Mouse (Mus musculus) gastrocnemius, adult 2 months (tissue): Measurements from ENCODE around the gene Dclk1. TPM values are rescaled to one million over a fixed set of nuclear protein-coding genes. Genes with fewer than 3 reads are reported as not detected.

Experiments used
- DNase-seq: peaks from one replicate; pipeline ENCODE4 v3.0.0; 2022
- H3K27ac ChIP-seq: fragments of 200-600 bp; 2 replicates; pipeline ENCODE4 v1.8.1; 2022; ENCODE audit warnings: mild to moderate bottlenecking
- H3K4me3 ChIP-seq: fragments of 200-600 bp; 2 replicates; pipeline ENCODE4 v1.8.1; 2022; ENCODE audit warnings: mild to moderate bottlenecking, moderate library complexity
- CTCF ChIP-seq: fragments of 200-600 bp; IDR thresholded peaks from 2 replicates; pipeline ENCODE4 v1.8.1; 2022; ENCODE audit warnings: antibody characterized with exemption, mild to moderate bottlenecking, moderate library complexity
- intact Hi-C: fragments of 180-260 bp; cut with DNase I; formaldehyde crosslinking; loops from one replicate; pipeline ENCODE4 v1.15.1; 2025
- total RNA-seq, 2 experiments: library from RNA; stranded (reverse); gene quantifications; 2 replicates each; pipeline ENCODE4 v1.2.3; 2021

Gene Dclk1
- total RNA-seq, 2 experiments from 2014 or later = 1.5 to 3.5 TPM

- Histone ChIP-seq H3K27ac (no peak overlapping the region), H3K4me3 (no peak overlapping the region)
- DNase-seq = peak; percentile 38
- no peak for TF ChIP-seq CTCF
- intact Hi-C loops = loop anchor here (10.0 kb wide), 1 partner anchor 108 kb away; the partner anchor contains the start of gene Dclk1
These were observed 110.4 kb downstream of the Dclk1 start for GRCm38 (mm10) chr3:55352529-55352928.

- Histone ChIP-seq H3K27ac (no peak overlapping the region), H3K4me3 (no peak overlapping the region)
- no peak for DNase-seq
- no peak for TF ChIP-seq CTCF
- intact Hi-C loops = loop anchor here (10.0 kb wide), 1 partner anchor 108 kb away; the partner anchor contains the start of gene Dclk1
These were observed 111.0 kb downstream of the Dclk1 start for GRCm38 (mm10) chr3:55353169-55353568.

DNA sequence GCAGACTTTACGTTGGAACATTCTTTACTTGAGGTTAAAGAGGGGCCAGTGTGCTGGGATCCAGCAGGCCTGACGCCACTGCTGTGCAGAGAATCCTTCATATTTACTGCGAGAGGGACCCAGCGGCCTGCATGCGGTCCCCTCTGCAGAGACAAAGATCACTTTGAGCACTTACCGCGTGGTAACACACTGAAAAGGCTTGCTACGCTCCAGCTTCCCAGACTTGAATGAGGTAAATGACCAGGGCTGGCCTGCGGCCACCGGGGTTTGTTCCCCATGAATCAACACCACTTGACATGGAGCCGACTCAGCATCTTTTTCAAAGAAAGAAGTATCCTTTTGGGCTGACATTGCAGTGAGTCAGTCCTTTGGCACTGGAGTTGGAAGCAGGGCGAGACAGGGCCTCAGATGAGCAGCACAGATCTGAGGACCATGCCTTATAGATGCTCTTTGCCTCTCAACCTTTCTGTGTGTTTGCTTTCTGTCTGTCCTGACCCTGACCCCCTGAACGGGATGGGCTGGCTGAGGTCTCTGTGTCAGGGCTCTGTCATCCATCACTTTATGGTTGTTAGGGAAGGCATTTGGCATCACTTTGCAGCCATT is 111.8 kb downstream of the Dclk1 start:
- intact Hi-C loops = loop anchor here (1.0 to 10.0 kb wide), 2 partner anchors 109 to 201 kb away; partner anchors contain the start of gene Dclk1
- DNase-seq = peak; percentile 64
- H3K27ac ChIP-seq = peak overlapping the region; percentile 1; the same call in 1 of the 2 replicates
- TF ChIP-seq CTCF = no peak
- no peak overlapping the region for H3K4me3 ChIP-seq

DNA sequence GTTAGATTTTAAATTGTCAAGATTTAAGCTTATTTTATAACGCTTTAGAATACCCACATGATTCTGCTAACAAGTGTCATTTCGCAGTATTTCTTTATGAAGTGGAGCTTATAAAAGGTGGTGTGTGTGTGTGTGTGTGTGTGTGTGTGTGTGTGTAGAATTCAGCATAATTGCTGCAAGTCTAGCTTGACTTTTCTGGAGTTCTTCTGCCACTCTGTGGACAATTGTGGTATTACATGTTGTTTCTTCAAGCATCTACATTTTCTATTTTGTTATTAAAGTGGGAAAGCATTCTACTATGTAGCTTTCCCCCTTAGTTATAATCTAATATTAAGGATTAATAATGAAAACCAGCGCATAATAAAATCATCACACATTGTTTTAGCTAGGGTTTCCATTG is 112.6 kb downstream of the Dclk1 start:
- Histone ChIP-seq H3K27ac (no peak overlapping the region), H3K4me3 (no peak overlapping the region)
- peak; percentile 64 for TF ChIP-seq CTCF
- no peak for DNase-seq
- intact Hi-C loops = loop anchor here (1.0 to 10.0 kb wide), 2 partner anchors 110 to 201 kb away; partner anchors contain the start of gene Dclk1

DNA sequence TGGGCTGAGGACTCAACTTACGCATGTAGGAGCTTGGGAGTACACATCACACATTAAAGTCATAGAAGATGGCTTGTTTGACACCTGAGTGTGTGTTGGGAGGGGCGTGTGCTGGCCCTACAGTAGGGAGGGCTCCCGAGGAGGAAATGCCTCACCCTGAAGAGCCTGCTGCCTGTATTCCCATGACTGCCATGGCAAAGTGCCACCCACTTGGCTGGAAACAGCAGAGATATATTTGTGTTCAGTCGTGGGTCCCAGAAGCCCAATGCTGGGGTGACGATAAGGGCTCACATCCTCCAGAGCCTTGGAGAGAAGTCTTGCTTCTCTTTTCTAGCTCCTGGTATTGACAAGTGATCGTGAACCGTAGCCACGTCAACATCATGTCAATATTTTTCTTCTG is 116.3 kb downstream of the Dclk1 start:
- no peak for TF ChIP-seq CTCF
- Histone ChIP-seq H3K27ac (no peak overlapping the region), H3K4me3 (no peak overlapping the region)
- DNase-seq = no peak
- intact Hi-C loops = loop anchor here (10.0 kb wide), 1 partner anchor 114 kb away; the partner anchor contains the start of gene Dclk1

DNA sequence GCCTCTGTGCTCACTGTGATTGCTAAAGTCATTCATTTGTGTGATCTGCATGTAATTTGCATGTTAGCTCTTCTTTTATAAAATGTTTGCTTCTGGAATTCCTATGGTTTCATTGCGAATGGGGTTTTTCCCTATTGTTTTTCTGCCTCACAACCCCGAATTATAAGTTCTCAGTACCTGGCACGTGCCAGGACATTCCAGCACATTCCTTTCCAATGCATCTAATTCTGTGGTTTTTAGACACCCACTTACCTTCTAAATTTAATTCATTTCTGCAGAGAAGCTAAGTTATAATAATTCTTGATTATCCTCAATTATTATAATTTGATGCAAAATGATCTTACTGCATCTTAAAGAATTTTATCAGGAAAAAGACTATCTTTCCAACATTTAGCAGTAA is 118.7 kb downstream of the Dclk1 start:
- intact Hi-C loops = no loop called here
- DNase-seq = no peak
- Histone ChIP-seq H3K4me3 (no peak overlapping the region), H3K27ac (no peak overlapping the region)
- no peak for TF ChIP-seq CTCF

- intact Hi-C loops = no loop called here
- DNase-seq = no peak
- no peak for TF ChIP-seq CTCF
- no peak overlapping the region for H3K4me3 ChIP-seq
- H3K27ac ChIP-seq = no peak overlapping the region
These were observed 125.0 kb downstream of the Dclk1 start for GRCm38 (mm10) chr3:55367166-55367565.

- H3K4me3 ChIP-seq = no peak overlapping the region
- intact Hi-C loops = no loop called here
- no peak overlapping the region for H3K27ac ChIP-seq
- peak; percentile 25 for DNase-seq
- TF ChIP-seq CTCF = no peak
These were observed 127.0 kb downstream of the Dclk1 start for GRCm38 (mm10) chr3:55369156-55369555.

- Histone ChIP-seq H3K27ac (peak overlapping the region; percentile 43; the same call in 1 of the 2 replicates), H3K4me3 (peak overlapping the region; percentile 66)
- TF ChIP-seq CTCF = peak; percentile 64
- intact Hi-C loops = loop anchor here (10.0 kb wide), 2 partner anchors 91 to 141 kb away; no protein-coding TSS in a partner anchor
- peak; percentile 21 for DNase-seq
These were observed 131.5 kb downstream of the Dclk1 start for GRCm38 (mm10) chr3:55373689-55374088.

- Histone ChIP-seq H3K27ac (no peak overlapping the region), H3K4me3 (no peak overlapping the region)
- no peak for TF ChIP-seq CTCF
- intact Hi-C loops = loop anchor here (10.0 kb wide), 2 partner anchors 86 to 136 kb away; no protein-coding TSS in a partner anchor
- DNase-seq = no peak
These were observed 136.4 kb downstream of the Dclk1 start for GRCm38 (mm10) chr3:55378591-55378990.

GRCm38 (mm10) chr3:55380471-55380870 is 138.3 kb downstream of the Dclk1 start:
- no peak for DNase-seq
- no peak for TF ChIP-seq CTCF
- H3K27ac ChIP-seq = no peak overlapping the region
- intact Hi-C loops = no loop called here
- H3K4me3 ChIP-seq = no peak overlapping the region

DNA sequence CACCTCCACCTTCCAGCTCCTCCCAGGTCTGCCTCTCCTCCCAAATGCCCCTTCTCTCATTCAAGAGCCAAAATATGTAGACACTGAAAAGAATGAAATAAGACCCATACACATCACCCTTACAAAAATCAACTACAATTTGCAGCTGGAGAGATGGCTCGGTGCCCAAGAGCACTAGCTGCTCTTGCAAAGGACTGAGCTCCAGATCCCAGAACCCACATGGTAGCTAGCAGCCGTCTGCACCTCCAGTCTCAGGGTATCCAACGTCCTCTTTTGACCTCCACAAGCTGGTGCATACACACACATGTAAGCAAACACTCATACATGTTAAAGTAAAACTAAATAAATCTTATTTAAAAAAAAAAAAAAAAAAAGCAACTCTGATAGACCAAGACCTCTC is 150.4 kb downstream of the Dclk1 start:
- no peak overlapping the region for H3K27ac ChIP-seq
- H3K4me3 ChIP-seq = no peak overlapping the region
- peak; percentile 32 for DNase-seq
- intact Hi-C loops = no loop called here
- TF ChIP-seq CTCF = no peak

- TF ChIP-seq CTCF = no peak
- Histone ChIP-seq H3K4me3 (no peak overlapping the region), H3K27ac (no peak overlapping the region)
- intact Hi-C loops = no loop called here
- no peak for DNase-seq
These were observed 151.4 kb downstream of the Dclk1 start for GRCm38 (mm10) chr3:55393549-55393948.

DNA sequence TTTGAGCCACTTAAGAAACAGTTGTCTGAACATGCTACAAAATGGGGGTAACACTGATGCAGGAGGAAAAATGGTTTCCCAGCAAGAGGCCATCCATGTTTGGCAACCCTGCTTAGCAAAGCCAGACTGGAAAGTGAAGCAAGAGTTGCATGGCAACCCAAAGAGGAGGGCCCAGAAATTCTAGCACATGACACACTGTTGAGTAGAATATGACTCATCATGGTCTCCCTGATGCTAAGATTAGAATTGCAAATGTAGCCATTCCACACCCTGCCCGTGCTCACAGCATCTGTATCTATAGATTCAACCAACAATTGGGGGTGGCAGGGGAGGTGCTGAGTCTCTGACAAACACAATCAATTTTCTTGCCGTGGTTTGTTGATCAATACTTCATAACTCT is 154.6 kb downstream of the Dclk1 start:
- intact Hi-C loops = no loop called here
- Histone ChIP-seq H3K4me3 (no peak overlapping the region), H3K27ac (no peak overlapping the region)
- TF ChIP-seq CTCF = no peak
- DNase-seq = no peak
